Mouse (Mus musculus) bone marrow, adult 2 months (tissue): ENCODE data around the gene Pip5k1a.
A peak's percentile ranks its signal among the peaks of the same experiment; 100 is the strongest.

ENCODE experiments used
- CTCF ChIP-seq: fragments of 200-500 bp; IDR thresholded peaks from 2 replicates; pipeline ENCODE4 v1.5.1; 2011; ENCODE audit warnings: low read length, control low read depth; ENCODE audit not compliant: control insufficient read depth, insufficient read depth
- POLR2A ChIP-seq: fragments of 200-500 bp; IDR thresholded peaks from 2 replicates; pipeline ENCODE4 v1.6.1; 2011; ENCODE audit warnings: low read depth, mild to moderate bottlenecking, control low read depth, low read length, borderline replicate concordance; ENCODE audit not compliant: control insufficient read depth

DNA sequence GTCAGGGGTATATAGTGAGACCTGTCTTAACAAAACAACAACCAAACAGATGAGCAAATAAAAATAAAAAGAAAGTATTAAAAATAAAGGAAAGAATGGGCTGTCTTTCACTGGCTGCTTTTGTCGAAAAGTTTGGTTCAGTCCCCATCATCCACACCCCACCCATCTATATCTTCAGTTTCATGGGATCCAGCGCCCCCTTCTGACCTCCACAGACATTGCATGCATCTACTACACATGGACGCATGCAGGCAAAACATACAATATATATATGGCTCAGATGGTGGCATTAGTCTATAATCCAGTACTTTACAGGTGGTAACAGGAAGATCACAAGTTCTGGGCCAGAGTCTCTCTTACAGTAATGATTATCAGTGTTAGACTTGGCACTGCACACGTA, 47.1 kb upstream of the Pip5k1a start:
- no peak for TF ChIP-seq POLR2A
- peak; percentile 71 for TF ChIP-seq CTCF
